14 mouse cellular contexts compared by ENCODE assay signal in the genomic region with DNA sequence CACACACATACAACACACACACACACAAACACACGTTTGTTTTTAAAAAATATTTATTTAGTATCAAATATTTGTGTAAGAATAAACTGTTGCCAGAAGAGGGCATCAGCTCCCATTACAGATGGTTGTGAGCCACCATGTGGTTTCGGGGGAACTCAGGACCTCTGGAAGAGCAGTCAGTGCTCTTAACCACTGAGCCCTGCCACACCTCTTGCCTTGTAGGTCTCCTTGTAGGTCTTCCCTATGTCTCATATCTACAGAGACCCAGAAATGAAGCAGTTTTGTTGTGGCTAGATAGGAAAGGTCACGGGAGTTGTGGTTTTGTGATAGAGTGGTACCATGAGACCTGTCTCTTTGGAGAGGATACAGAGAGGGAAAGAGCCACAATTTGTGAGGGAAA. TPM values are rescaled to one million over a fixed set of nuclear protein-coding genes. Genes with fewer than 3 reads are reported as not detected.
DNase-seq lines count a peak whose midpoint lies in the region; ATAC-seq and TF ChIP-seq lines count a peak whose summit lies in the region.
"Had no signal": no experiment of that assay in that cellular context is flagged by ENCODE, and none has a peak within 500 bp of the region (broad histone marks: within the 10 kb centered on the region; RNA-seq: fewer than 3 reads in every experiment).

No protein-coding gene starts in this region.

- DNase-seq in kidney, postnatal 0 days (ENCODE audit: low spot score) = peak; percentile 28
- DNase-seq in kidney, postnatal 25 days = no peak
- DNase-seq in CD4-positive helper T cell, adult 2 months (ENCODE audit: low read depth, low spot score) = peak; percentile 40
- no peak for DNase-seq in embryonic facial prominence, embryonic 10.5 days (ENCODE audit: low spot score)
- no peak for DNase-seq in liver, postnatal 0 days
- no peak for DNase-seq in left cerebral cortex, postnatal 4 days
- no peak for DNase-seq in cerebellum, adult 2 months
- DNase-seq: adrenal gland, adult 8-10 months; cerebellum, postnatal 36 days; heart, postnatal 4 days; kidney, postnatal 14 days had no signal

- 52% methylated on average over 3 of the region's 3 CpGs for WGBS in kidney, postnatal 0 days
- 69% methylated on average over 3 of the region's 3 CpGs for WGBS in embryonic facial prominence, embryonic 10.5 days
- 31% methylated on average over 3 of the region's 3 CpGs for WGBS in liver, postnatal 0 days (ENCODE audit: insufficient replicate concordance)
- WGBS in cerebellum, adult 2 months = 62% methylated on average over 3 of the region's 3 CpGs

- H3K4me1 ChIP-seq in kidney, postnatal 0 days (replicated peaks; ENCODE audit: insufficient read depth, low read length) = peaks cover 18% of the 10 kb centered on the region; the same call in 1 of the 2 replicates
- peaks cover 24% of the 10 kb centered on the region for H3K4me1 ChIP-seq in embryonic facial prominence, embryonic 10.5 days
- H3K4me1 ChIP-seq in liver, postnatal 0 days (ENCODE audit: insufficient read depth) = peaks cover 11% of the 10 kb centered on the region
- peaks cover 5% of the 10 kb centered on the region; the same call in 1 of the 2 replicates for H3K4me1 ChIP-seq in cerebellum, adult 2 months (ENCODE audit: control insufficient read depth, insufficient read depth, low read length)

- H3K9ac ChIP-seq in kidney, postnatal 0 days (ENCODE audit: low read depth, low read length) = no peak overlapping the region
- H3K9ac ChIP-seq in liver, postnatal 0 days (replicated peaks) = no peak overlapping the region
- H3K9ac ChIP-seq: forebrain, embryonic 13.5 days; limb, embryonic 12.5 days; midbrain, embryonic 15.5 days had no signal

- no peaks in the 10 kb centered on the region for H3K27me3 ChIP-seq in kidney, postnatal 0 days (ENCODE audit: insufficient read depth, low read length)
- H3K27me3 ChIP-seq in embryonic facial prominence, embryonic 10.5 days (replicated peaks; ENCODE audit: low read depth, poor library complexity, severe bottlenecking) = peaks cover 44% of the 10 kb centered on the region
- H3K27me3 ChIP-seq in liver, postnatal 0 days (ENCODE audit: insufficient read depth, low read length) = peaks cover 20% of the 10 kb centered on the region; the same call in 1 of the 2 replicates
- H3K27me3 ChIP-seq in cerebellum, adult 2 months (ENCODE audit: control insufficient read depth, insufficient read depth, low read length) = no peaks in the 10 kb centered on the region
- H3K27me3 ChIP-seq: midbrain, embryonic 15.5 days had no signal

- no peak for ATAC-seq in kidney, postnatal 0 days (replicated peaks; ENCODE audit: low FRiP score, low read depth)
- ATAC-seq in liver, postnatal 0 days = peak; percentile 49
- ATAC-seq: forebrain, embryonic 13.5 days; midbrain, embryonic 15.5 days had no signal

- TF ChIP-seq CTCF in kidney, postnatal 0 days (IDR thresholded peaks at IDR 0.05; ENCODE audit: low read depth) = peak; percentile 58; the same call in 1 of the 2 replicates
- TF ChIP-seq CTCF in liver, postnatal 0 days (IDR thresholded peaks at IDR 0.05; ENCODE audit: low read depth) = peak; percentile 41; the same call in 1 of the 2 replicates
- TF ChIP-seq CTCF in cerebellum, adult 2 months (IDR thresholded peaks at IDR 0.05; ENCODE audit: borderline replicate concordance, insufficient read depth, low read depth, low read length) = no peak

- no peak for TF ChIP-seq POLR2A in cerebellum, adult 2 months (IDR thresholded peaks at IDR 0.05; ENCODE audit: borderline replicate concordance, insufficient read depth, low read length)

- no peak overlapping the region for H3K4me3 ChIP-seq in kidney, postnatal 0 days (replicated peaks; ENCODE audit: low read depth, low read length)
- 0 out of 2 replicates have a peak overlapping the region, but pooled peaks have one; percentile 1 for H3K4me3 ChIP-seq in embryonic facial prominence, embryonic 10.5 days
- no peak overlapping the region for H3K4me3 ChIP-seq in liver, postnatal 0 days (ENCODE audit: low read depth, low read length)
- H3K4me3 ChIP-seq in cerebellum, adult 2 months (replicated peaks; ENCODE audit: insufficient read depth, low read depth, low read length) = no peak overlapping the region
- H3K4me3 ChIP-seq: forebrain, embryonic 13.5 days; limb, embryonic 12.5 days; midbrain, embryonic 15.5 days had no signal

- H3K9me3 ChIP-seq in kidney, postnatal 0 days (replicated peaks; ENCODE audit: low read length) = no peaks in the 10 kb centered on the region
- H3K9me3 ChIP-seq in embryonic facial prominence, embryonic 10.5 days = 0 out of 2 replicates have a peak, but pooled peaks cover 8% of the 10 kb centered on the region
- no peaks in the 10 kb centered on the region for H3K9me3 ChIP-seq in liver, postnatal 0 days (ENCODE audit: low read length)
- H3K9me3 ChIP-seq: forebrain, embryonic 13.5 days had no signal

- H3K27ac ChIP-seq in kidney, postnatal 0 days = no peak overlapping the region
- H3K27ac ChIP-seq in embryonic facial prominence, embryonic 10.5 days (replicated peaks) = no peak overlapping the region
- no peak overlapping the region for H3K27ac ChIP-seq in liver, postnatal 0 days (ENCODE audit: low read depth)
- no peak overlapping the region for H3K27ac ChIP-seq in cerebellum, adult 2 months (ENCODE audit: insufficient read depth, low read length)
- H3K27ac ChIP-seq: forebrain, embryonic 13.5 days; midbrain, embryonic 15.5 days had no signal

- intact Hi-C loops in left cerebral cortex, postnatal 4 days (cut with DNase I) = no loop called here

- TF ChIP-seq EP300 in liver, postnatal 0 days (IDR thresholded peaks at IDR 0.05; ENCODE audit: low read depth) = peak; percentile 60; the same call in 1 of the 2 replicates

- H3K4me2 ChIP-seq in kidney, postnatal 0 days (ENCODE audit: low read length) = no peak overlapping the region
- no peak overlapping the region for H3K4me2 ChIP-seq in liver, postnatal 0 days (ENCODE audit: low read depth, low read length)
- H3K4me2 ChIP-seq: forebrain, embryonic 13.5 days; limb, embryonic 12.5 days; midbrain, embryonic 15.5 days had no signal

- no peaks in the 10 kb centered on the region for H3K36me3 ChIP-seq in kidney, postnatal 0 days (ENCODE audit: insufficient read depth, low read length)
- H3K36me3 ChIP-seq in embryonic facial prominence, embryonic 10.5 days (replicated peaks) = no peaks in the 10 kb centered on the region
- no peaks in the 10 kb centered on the region for H3K36me3 ChIP-seq in liver, postnatal 0 days (replicated peaks; ENCODE audit: insufficient read depth, low read length)
- H3K36me3 ChIP-seq: limb, embryonic 12.5 days; midbrain, embryonic 15.5 days had no signal

RNA-seq across cellular contexts. Expression of a gene that starts 6.3 kb away (rescaled TPM):
- polyA plus RNA-seq in kidney, postnatal 0 days (2015; fragmentation: Nextera tagmentation; extraction: Ambion mirVana) = 15.6 and 18.3 TPM in 2 replicates
- polyA plus RNA-seq in embryonic facial prominence, embryonic 10.5 days (2016; fragmentation: Nextera tagmentation; extraction: Ambion mirVana) = 18.7 and 18.8 TPM in 2 replicates
- polyA plus RNA-seq in liver, postnatal 0 days (2015; fragmentation: Nextera tagmentation; extraction: Ambion mirVana) = 0.87 and 1.3 TPM in 2 replicates
- 10 to 100 TPM; 77.3 to 89.1 TPM for total RNA-seq in left cerebral cortex, postnatal 4 days (2021)
- 130 and 135 TPM in 2 replicates for polyA plus RNA-seq in cerebellum, adult 2 months (2012; rRNA removed)

RNA-seq across cellular contexts. Expression of a gene that starts 7.9 kb away (rescaled TPM):
- polyA plus RNA-seq in kidney, postnatal 0 days (2015; fragmentation: Nextera tagmentation; extraction: Ambion mirVana) = 2.5 and 2.8 TPM in 2 replicates
- polyA plus RNA-seq in embryonic facial prominence, embryonic 10.5 days (2016; fragmentation: Nextera tagmentation; extraction: Ambion mirVana) = 0.75 and 1.1 TPM in 2 replicates
- 0.20 TPM in 2 replicates for polyA plus RNA-seq in liver, postnatal 0 days (2015; fragmentation: Nextera tagmentation; extraction: Ambion mirVana)
- total RNA-seq in left cerebral cortex, postnatal 4 days (2021) = 10 to 100 TPM in 1 of 2 experiments, 1 to 10 TPM in 1; 8.8 to 12.6 TPM
- polyA plus RNA-seq in cerebellum, adult 2 months (2012; rRNA removed) = 93.6 and 117 TPM in 2 replicates

RNA-seq across cellular contexts. Expression of a gene that starts 10.1 kb away (rescaled TPM):
- 171 and 173 TPM in 2 replicates for polyA plus RNA-seq in kidney, postnatal 0 days (2015; fragmentation: Nextera tagmentation; extraction: Ambion mirVana)
- 152 and 159 TPM in 2 replicates for polyA plus RNA-seq in embryonic facial prominence, embryonic 10.5 days (2016; fragmentation: Nextera tagmentation; extraction: Ambion mirVana)
- polyA plus RNA-seq in liver, postnatal 0 days (2015; fragmentation: Nextera tagmentation; extraction: Ambion mirVana) = 71.5 and 72.0 TPM in 2 replicates
- 10 to 100 TPM; 67.1 to 69.1 TPM for total RNA-seq in left cerebral cortex, postnatal 4 days (2021)
- 81.4 and 83.6 TPM in 2 replicates for polyA plus RNA-seq in cerebellum, adult 2 months (2012; rRNA removed)

RNA-seq across cellular contexts. Expression of a gene that starts 10.3 kb away (rescaled TPM):
- polyA plus RNA-seq in kidney, postnatal 0 days (2015; fragmentation: Nextera tagmentation; extraction: Ambion mirVana) = 12.6 and 14.5 TPM in 2 replicates
- 34.1 and 37.3 TPM in 2 replicates for polyA plus RNA-seq in embryonic facial prominence, embryonic 10.5 days (2016; fragmentation: Nextera tagmentation; extraction: Ambion mirVana)
- 4.1 and 5.6 TPM in 2 replicates for polyA plus RNA-seq in liver, postnatal 0 days (2015; fragmentation: Nextera tagmentation; extraction: Ambion mirVana)
- 10 to 100 TPM; 23.9 to 25.2 TPM for total RNA-seq in left cerebral cortex, postnatal 4 days (2021)
- 22.0 and 23.0 TPM in 2 replicates for polyA plus RNA-seq in cerebellum, adult 2 months (2012; rRNA removed)

RNA-seq across cellular contexts. Expression of a gene that starts 35.3 kb away (rescaled TPM):
- 38.0 and 42.3 TPM in 2 replicates for polyA plus RNA-seq in kidney, postnatal 0 days (2015; fragmentation: Nextera tagmentation; extraction: Ambion mirVana)
- polyA plus RNA-seq in embryonic facial prominence, embryonic 10.5 days (2016; fragmentation: Nextera tagmentation; extraction: Ambion mirVana) = 46.2 and 55.9 TPM in 2 replicates
- 7.8 and 8.7 TPM in 2 replicates for polyA plus RNA-seq in liver, postnatal 0 days (2015; fragmentation: Nextera tagmentation; extraction: Ambion mirVana)
- 100 to 1,000 TPM; 552 to 572 TPM for total RNA-seq in left cerebral cortex, postnatal 4 days (2021)
- polyA plus RNA-seq in cerebellum, adult 2 months (2012; rRNA removed) = 111 and 115 TPM in 2 replicates

Comparison
In these comparisons a context has a peak if more than half of its experiments do, and no peak if none do; other contexts are left out.
1. DNase-seq: peak in kidney, postnatal 0 days (single experiment) and CD4-positive helper T cell, adult 2 months (single experiment); none in kidney, postnatal 25 days (0 of 2), embryonic facial prominence, embryonic 10.5 days (single experiment), liver, postnatal 0 days (single experiment), left cerebral cortex, postnatal 4 days (single experiment) and cerebellum, adult 2 months (0 of 2).
2. RNA of a gene that starts 7.9 kb away (polyA plus RNA-seq): 93.6 to 117 TPM in cerebellum, adult 2 months; 2.5 to 2.8 TPM in kidney, postnatal 0 days, 0.75 to 1.1 TPM in embryonic facial prominence, embryonic 10.5 days and 0.20 TPM in liver, postnatal 0 days; every median in the first group is over 10 times any median in the second.